ENCODE assay signal across 22 mouse cellular contexts in the genomic region with DNA sequence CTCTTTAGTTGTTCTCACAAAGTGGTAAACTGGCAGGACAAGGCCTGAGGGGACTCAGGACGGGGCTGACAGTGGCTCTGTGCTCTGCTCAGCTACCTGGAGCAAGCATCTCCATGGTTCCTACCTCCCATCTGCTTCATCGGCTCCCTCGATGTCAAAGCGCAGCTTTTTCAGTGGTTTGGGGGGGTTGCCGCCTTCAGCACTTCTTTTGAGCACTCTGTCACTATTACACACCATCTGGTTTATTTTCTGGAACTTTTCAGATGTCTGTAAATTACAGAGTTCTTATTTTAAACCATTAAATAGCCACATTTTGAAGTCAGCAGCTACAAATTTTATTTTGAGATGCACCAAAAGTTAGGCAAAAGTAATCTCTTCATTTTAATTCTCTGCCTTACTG. TPM values are rescaled to one million over a fixed set of nuclear protein-coding genes. Genes with fewer than 3 reads are reported as not detected.
DNase-seq lines count a peak whose midpoint lies in the region; ATAC-seq and TF ChIP-seq lines count a peak whose summit lies in the region.
"Had no signal": no experiment of that assay in that cellular context is flagged by ENCODE, and none has a peak within 500 bp of the region (broad histone marks: within the 10 kb centered on the region; RNA-seq: fewer than 3 reads in every experiment).

No protein-coding gene starts in this region.

- 0 out of 2 replicates have a peak, but pooled peaks cover 2% of the 10 kb centered on the region for H3K4me1 ChIP-seq in forebrain, embryonic 14.5 days (ENCODE audit: control insufficient read depth, insufficient read depth, low read length)
- no peaks in the 10 kb centered on the region for H3K4me1 ChIP-seq in forebrain, embryonic 10.5 days
- no peaks in the 10 kb centered on the region for H3K4me1 ChIP-seq in forebrain, postnatal 0 days (ENCODE audit: insufficient read depth)
- no peaks in the 10 kb centered on the region; the same call in 1 of the 2 replicates for H3K4me1 ChIP-seq in cerebellum, adult 2 months (ENCODE audit: control insufficient read depth, insufficient read depth, low read length)
- H3K4me1 ChIP-seq: embryonic facial prominence, embryonic 12.5 days; liver, embryonic 12.5 days; midbrain, embryonic 12.5 days; neural tube, embryonic 15.5 days had no signal

- H3K9me3 ChIP-seq in forebrain, embryonic 14.5 days (replicated peaks; ENCODE audit: control insufficient read depth, low read length): no peaks in the 10 kb centered on the region
- no peaks in the 10 kb centered on the region for H3K9me3 ChIP-seq in forebrain, embryonic 10.5 days
- no peaks in the 10 kb centered on the region for H3K9me3 ChIP-seq in forebrain, postnatal 0 days (ENCODE audit: low read length)
- H3K9me3 ChIP-seq: embryonic facial prominence, embryonic 12.5 days; heart, embryonic 10.5 days; liver, embryonic 12.5 days; midbrain, embryonic 12.5 days; neural tube, embryonic 15.5 days had no signal

- peak; percentile 19 for DNase-seq in forebrain, embryonic 14.5 days (ENCODE audit: low spot score)
- no peak for DNase-seq in forebrain, embryonic 10.5 days (ENCODE audit: extremely low spot score, low spot score)
- peak in 1 of 2 experiments; percentile 51 for DNase-seq in layer of hippocampus, adult 2 months (ENCODE audit: low spot score in 2 of 2)
- no peak for DNase-seq in layer of hippocampus, adult 9-10 months (ENCODE audit: low spot score)
- DNase-seq in brain, adult 2 months (ENCODE audit: low read depth, low spot score): peak; percentile 58
- no peak for DNase-seq in forebrain, postnatal 0 days
- DNase-seq in cerebellum, adult 2 months: no peak
- DNase-seq: adrenal gland, postnatal 14 days; cerebellum, postnatal 10 days; gastrocnemius, adult 2 months; heart, postnatal 4 days; kidney, adult 2 months; lung, adult 2 months had no signal

- ATAC-seq in forebrain, embryonic 14.5 days: peak; percentile 52; the same call in 1 of the 2 replicates
- ATAC-seq in forebrain, postnatal 0 days: peak; percentile 32; the same call in 1 of the 2 replicates
- ATAC-seq: CD4-positive, CD25-positive, alpha-beta regulatory T cell, adult 4 months; liver, embryonic 12.5 days had no signal

- no peak overlapping the region for H3K9ac ChIP-seq in forebrain, embryonic 14.5 days (ENCODE audit: low read length)
- no peak overlapping the region for H3K9ac ChIP-seq in forebrain, postnatal 0 days
- H3K9ac ChIP-seq: embryonic facial prominence, embryonic 12.5 days; hindbrain, embryonic 14.5 days; liver, embryonic 12.5 days; midbrain, embryonic 12.5 days; neural tube, embryonic 15.5 days had no signal

- 43% methylated on average over 5 of the region's 5 CpGs for WGBS in forebrain, embryonic 14.5 days
- WGBS in forebrain, embryonic 10.5 days: 65% methylated on average over 5 of the region's 5 CpGs
- 47% methylated on average over 5 of the region's 5 CpGs for WGBS in forebrain, postnatal 0 days
- WGBS in cerebellum, adult 2 months: 72% methylated on average over 5 of the region's 5 CpGs

- no peak for TF ChIP-seq POLR2A in cerebellum, adult 2 months (IDR thresholded peaks at IDR 0.05; ENCODE audit: borderline replicate concordance, insufficient read depth, low read length)

- no peak overlapping the region for H3K4me2 ChIP-seq in forebrain, embryonic 14.5 days (ENCODE audit: low read length)
- H3K4me2 ChIP-seq in forebrain, postnatal 0 days (ENCODE audit: low read depth): no peak overlapping the region
- H3K4me2 ChIP-seq: embryonic facial prominence, embryonic 12.5 days; hindbrain, embryonic 14.5 days; liver, embryonic 12.5 days; midbrain, embryonic 12.5 days; neural tube, embryonic 15.5 days had no signal

- no peaks in the 10 kb centered on the region for H3K27me3 ChIP-seq in forebrain, embryonic 14.5 days (replicated peaks; ENCODE audit: control insufficient read depth, insufficient read depth, low read length)
- no peaks in the 10 kb centered on the region for H3K27me3 ChIP-seq in forebrain, embryonic 10.5 days (ENCODE audit: poor library complexity, severe bottlenecking)
- H3K27me3 ChIP-seq in forebrain, postnatal 0 days (ENCODE audit: insufficient read depth, low read length): no peaks in the 10 kb centered on the region
- no peaks in the 10 kb centered on the region for H3K27me3 ChIP-seq in cerebellum, adult 2 months (ENCODE audit: control insufficient read depth, insufficient read depth, low read length)
- H3K27me3 ChIP-seq: embryonic facial prominence, embryonic 12.5 days; liver, embryonic 12.5 days; midbrain, embryonic 12.5 days; neural tube, embryonic 15.5 days had no signal

- peaks cover 22% of the 10 kb centered on the region for H3K36me3 ChIP-seq in forebrain, embryonic 14.5 days (ENCODE audit: control insufficient read depth, insufficient read depth, low read length)
- H3K36me3 ChIP-seq in forebrain, embryonic 10.5 days (replicated peaks): peaks cover 36% of the 10 kb centered on the region
- peaks cover 22% of the 10 kb centered on the region for H3K36me3 ChIP-seq in forebrain, postnatal 0 days (ENCODE audit: insufficient read depth)
- H3K36me3 ChIP-seq: embryonic facial prominence, embryonic 12.5 days had no signal

- TF ChIP-seq CTCF in layer of hippocampus, adult 2 months (conservative IDR thresholded peaks at IDR 0.05): no peak
- TF ChIP-seq CTCF in forebrain, postnatal 0 days (IDR thresholded peaks at IDR 0.05; ENCODE audit: low read depth): no peak
- no peak for TF ChIP-seq CTCF in cerebellum, adult 2 months (IDR thresholded peaks at IDR 0.05; ENCODE audit: borderline replicate concordance, insufficient read depth, low read depth, low read length)

- H3K4me3 ChIP-seq in forebrain, embryonic 14.5 days (ENCODE audit: low read depth, low read length): no peak overlapping the region
- H3K4me3 ChIP-seq in forebrain, embryonic 10.5 days: no peak overlapping the region
- H3K4me3 ChIP-seq in layer of hippocampus, adult 2 months: no peak overlapping the region
- H3K4me3 ChIP-seq in forebrain, postnatal 0 days (ENCODE audit: low read depth, low read length): no peak overlapping the region
- H3K4me3 ChIP-seq in cerebellum, adult 2 months (replicated peaks; ENCODE audit: insufficient read depth, low read depth, low read length): no peak overlapping the region
- H3K4me3 ChIP-seq: embryonic facial prominence, embryonic 12.5 days; erythroblast, embryonic 14.5 days; gastrocnemius, adult 2 months; heart, embryonic 10.5 days; liver, embryonic 12.5 days; midbrain, embryonic 12.5 days; neural tube, embryonic 15.5 days had no signal

- peak overlapping the region; percentile 22; the same call in 1 of the 2 replicates for H3K27ac ChIP-seq in forebrain, embryonic 14.5 days (ENCODE audit: low read depth, low read length)
- no peak overlapping the region for H3K27ac ChIP-seq in forebrain, embryonic 10.5 days
- H3K27ac ChIP-seq in layer of hippocampus, adult 2 months: peak overlapping the region; percentile 56
- no peak overlapping the region for H3K27ac ChIP-seq in forebrain, postnatal 0 days (ENCODE audit: low read depth, low read length)
- no peak overlapping the region for H3K27ac ChIP-seq in cerebellum, adult 2 months (ENCODE audit: insufficient read depth, low read length)
- H3K27ac ChIP-seq: embryonic facial prominence, embryonic 12.5 days; gastrocnemius, adult 2 months; heart, embryonic 10.5 days; hindbrain, embryonic 14.5 days; kidney, postnatal 0 days; liver, embryonic 12.5 days; midbrain, embryonic 12.5 days; neural tube, embryonic 15.5 days had no signal

RNA-seq across cellular contexts. Expression of a gene that starts 38.6 kb away (rescaled TPM):
- 5.8 and 6.1 TPM in 2 replicates for polyA plus RNA-seq in forebrain, embryonic 14.5 days (2014; fragmentation: Nextera tagmentation; extraction: Ambion mirVana)
- 16.0 and 16.1 TPM in 2 replicates for polyA plus RNA-seq in forebrain, embryonic 10.5 days (2016; fragmentation: Nextera tagmentation; extraction: Ambion mirVana)
- total RNA-seq in layer of hippocampus, adult 2 months (2021): 1 to 10 TPM; 1.7 to 1.9 TPM
- total RNA-seq in forebrain, postnatal 0 days (2014; rRNA removed): 2.2 and 2.6 TPM in 2 replicates
- 1.5 and 1.8 TPM in 2 replicates for polyA plus RNA-seq in forebrain, postnatal 0 days (2015; fragmentation: Nextera tagmentation; extraction: Ambion mirVana)
- 2.4 and 2.7 TPM in 2 replicates for polyA plus RNA-seq in cerebellum, adult 2 months (2012; rRNA removed)
- polyA plus RNA-seq: erythroblast, embryonic 14.5 days had no signal

Comparison
In these comparisons a context has a peak if more than half of its experiments do, and no peak if none do; other contexts are left out.
1. DNase-seq: peak in forebrain, embryonic 14.5 days (single experiment) and brain, adult 2 months (single experiment); none in forebrain, embryonic 10.5 days (single experiment), layer of hippocampus, adult 9-10 months (single experiment), forebrain, postnatal 0 days (single experiment) and cerebellum, adult 2 months (0 of 2).
2. H3K27ac ChIP-seq: peak in forebrain, embryonic 14.5 days (single experiment) and layer of hippocampus, adult 2 months (single experiment); none in forebrain, embryonic 10.5 days (single experiment), forebrain, postnatal 0 days (single experiment) and cerebellum, adult 2 months (single experiment).